Mouse (Mus musculus): Measurements from ENCODE around the gene Cnn1.

- TF ChIP-seq POLR2A (IDR thresholded peaks at IDR 0.05; ENCODE audit: insufficient read depth, low read depth, low read length) (no peak), CTCF (IDR thresholded peaks at IDR 0.05) (no peak)
These were observed 20.5 kb downstream of the Cnn1 start for GRCm38 (mm10) chr9:22119543-22119942.
